Mouse (Mus musculus) midbrain, postnatal 0 days (tissue): ENCODE data around the gene Mef2a. TPM values are rescaled to one million over a fixed set of nuclear protein-coding genes. Genes with fewer than 3 reads are reported as not detected.

Experiments
- ATAC-seq: fragments of 200-750 bp; cut with Nextera tagmentation; 2 replicates; pipeline ENCODE4 v1.8.0; 2017; ENCODE audit warnings: moderate number of reproducible peaks, mild to moderate bottlenecking, moderate TSS enrichment, moderate library complexity; ENCODE audit not compliant: low FRiP score
- DNase-seq: peaks from one replicate; pipeline ENCODE4 v3.0.0-alpha.2; 2015; ENCODE audit warnings: low spot score
- H3K27ac ChIP-seq: fragments of 300-500 bp; sonication (generic); 2 replicates; pipeline ENCODE4 v1.5.1; 2014; ENCODE audit warnings: low read depth, mild to moderate bottlenecking, low read length, mixed read lengths
- H3K27me3 ChIP-seq: fragments of 300-500 bp; sonication (generic); 2 replicates; pipeline ENCODE4 v1.6.1; 2014; ENCODE audit warnings: low read length, control low read depth, mixed read lengths; ENCODE audit not compliant: insufficient read depth
- H3K36me3 ChIP-seq: fragments of 300-500 bp; sonication (generic); 2 replicates; pipeline ENCODE4 v1.6.1; 2014; ENCODE audit warnings: low read length, control low read depth, mixed read lengths; ENCODE audit not compliant: insufficient read depth
- H3K4me1 ChIP-seq: fragments of 300-500 bp; sonication (generic); 2 replicates; pipeline ENCODE4 v1.6.1; 2014; ENCODE audit warnings: mild to moderate bottlenecking, control low read depth, antibody characterized with exemption, low read length, mixed read lengths; ENCODE audit not compliant: insufficient read depth
- H3K4me2 ChIP-seq: fragments of 300-500 bp; sonication (generic); 2 replicates; pipeline ENCODE4 v1.6.1; 2014; ENCODE audit warnings: low read depth, mild to moderate bottlenecking, low read length, mixed read lengths; ENCODE audit not compliant: poor library complexity, severe bottlenecking
- H3K4me3 ChIP-seq: fragments of 300-500 bp; sonication (generic); 2 replicates; pipeline ENCODE4 v1.5.1; 2014; ENCODE audit warnings: low read depth, mild to moderate bottlenecking, low read length, moderate library complexity
- H3K9ac ChIP-seq: fragments of 300-500 bp; sonication (generic); replicated peaks from 2 replicates; pipeline ENCODE4 v1.6.1; 2014; ENCODE audit warnings: mild to moderate bottlenecking, low read length, moderate library complexity, mixed read lengths; ENCODE audit not compliant: poor library complexity, severe bottlenecking
- H3K9me3 ChIP-seq: fragments of 300-500 bp; sonication (generic); 2 replicates; pipeline ENCODE4 v1.6.1; 2016; ENCODE audit warnings: low read length, control low read depth
- CTCF ChIP-seq: IDR thresholded peaks from 2 replicates; pipeline ENCODE4 v1.5.1; 2016; ENCODE audit warnings: antibody characterized with exemption, mild to moderate bottlenecking
- WGBS: fragments of 180-500 bp; shearing (Covaris S2); extraction: QIAGEN DNeasy Blood & Tissue Kit; methylation state at CpG from one replicate; pipeline ENCODE4 v1.1.7; 2014; 5-methylcytosine and 5-hydroxymethylcytosine counted together
- polyA plus RNA-seq: library from polyadenylated mRNA; unstranded; fragments of >200 nt; fragmentation: Nextera tagmentation; extraction: Ambion mirVana; gene quantifications from 2 replicates; pipeline ENCODE4 v1.2.1, GENCODE M21; 2015
- total RNA-seq: library from RNA; depleted of rRNA; stranded (reverse); fragments of >200 nt; gene quantifications from 2 replicates; pipeline ENCODE4 v1.2.3, GENCODE M21; 2014

Mef2a gene
- total and polyA plus RNA-seq, 2 experiments from 2014 or later, result 40.4 to 62.4 TPM

GRCm38 (mm10) chr7:67414766-67415165 lies 42.1 kb upstream of the Mef2a start:
- H3K4me2 ChIP-seq, result no peak overlapping the region
- no peak; the same call in 1 of the 2 replicates for ATAC-seq
- H3K36me3 ChIP-seq, result no peaks in the 10 kb centered on the region
- H3K4me3 ChIP-seq, result no peak overlapping the region
- H3K9me3 ChIP-seq, result no peaks in the 10 kb centered on the region
- no peak for TF ChIP-seq CTCF
- H3K4me1 ChIP-seq, result no peaks in the 10 kb centered on the region
- 67% methylated on average over 8 of the region's 8 CpGs for WGBS
- no peak overlapping the region for H3K27ac ChIP-seq
- DNase-seq, result peak; percentile 14
- H3K27me3 ChIP-seq, result no peaks in the 10 kb centered on the region
- no peak overlapping the region for H3K9ac ChIP-seq

GRCm38 (mm10) chr7:67412686-67413085 lies 40.0 kb upstream of the Mef2a start:
- no peaks in the 10 kb centered on the region for H3K4me1 ChIP-seq
- H3K9me3 ChIP-seq, result no peaks in the 10 kb centered on the region
- H3K4me2 ChIP-seq, result no peak overlapping the region
- TF ChIP-seq CTCF, result no peak
- H3K36me3 ChIP-seq, result no peaks in the 10 kb centered on the region
- ATAC-seq (no peak), DNase-seq (no peak)
- H3K9ac ChIP-seq, result no peak overlapping the region
- WGBS, result 86% methylated on average over 10 of the region's 10 CpGs
- H3K4me3 ChIP-seq, result no peak overlapping the region
- H3K27ac ChIP-seq, result no peak overlapping the region
- no peaks in the 10 kb centered on the region for H3K27me3 ChIP-seq

- Histone ChIP-seq H3K4me1 (no peaks in the 10 kb centered on the region), H3K27me3 (no peaks in the 10 kb centered on the region), H3K4me2 (no peak overlapping the region), H3K36me3 (no peaks in the 10 kb centered on the region), H3K9me3 (no peaks in the 10 kb centered on the region), H3K9ac (no peak overlapping the region), H3K27ac (no peak overlapping the region), H3K4me3 (no peak overlapping the region)
- DNase-seq (no peak), ATAC-seq (no peak)
- WGBS, result 89% methylated on average over 2 of the region's 2 CpGs
- no peak for TF ChIP-seq CTCF
Observed at GRCm38 (mm10) chr7:67407019-67407418, 34.4 kb upstream of the Mef2a start.

GRCm38 (mm10) chr7:67404176-67404575 lies 31.5 kb upstream of the Mef2a start:
- no peak overlapping the region for H3K4me2 ChIP-seq
- WGBS, result 74% methylated on average over 2 of the region's 2 CpGs
- no peak overlapping the region for H3K9ac ChIP-seq
- no peak for TF ChIP-seq CTCF
- no peaks in the 10 kb centered on the region for H3K27me3 ChIP-seq
- H3K9me3 ChIP-seq, result no peaks in the 10 kb centered on the region
- ATAC-seq (no peak), DNase-seq (no peak)
- H3K4me1 ChIP-seq, result no peaks in the 10 kb centered on the region
- H3K27ac ChIP-seq, result no peak overlapping the region
- no peaks in the 10 kb centered on the region for H3K36me3 ChIP-seq
- no peak overlapping the region for H3K4me3 ChIP-seq

- no peaks in the 10 kb centered on the region for H3K4me1 ChIP-seq
Observed at GRCm38 (mm10) chr7:67402353-67402752, 29.7 kb upstream of the Mef2a start.

GRCm38 (mm10) chr7:67401379-67401778 lies 28.7 kb upstream of the Mef2a start:
- 51% methylated on average over 5 of the region's 5 CpGs for WGBS
- no peak for DNase-seq
- H3K36me3 ChIP-seq, result no peaks in the 10 kb centered on the region

More at GRCm38 (mm10) chr7:67402353-67402752, 29.7 kb upstream of the Mef2a start:
- Histone ChIP-seq H3K27ac (no peak overlapping the region), H3K36me3 (no peaks in the 10 kb centered on the region), H3K4me2 (no peak overlapping the region), H3K4me3 (no peak overlapping the region), H3K9me3 (no peaks in the 10 kb centered on the region), H3K27me3 (no peaks in the 10 kb centered on the region), H3K9ac (no peak overlapping the region)
- no peak for TF ChIP-seq CTCF
- ATAC-seq (no peak), DNase-seq (no peak)
- WGBS, result 78% methylated on average over 7 of the region's 7 CpGs

More at GRCm38 (mm10) chr7:67401379-67401778, 28.7 kb upstream of the Mef2a start:
- no peak for TF ChIP-seq CTCF
- no peak for ATAC-seq
- H3K27ac ChIP-seq, result no peak overlapping the region
- H3K4me2 ChIP-seq, result no peak overlapping the region
- no peaks in the 10 kb centered on the region for H3K9me3 ChIP-seq
- H3K4me3 ChIP-seq, result no peak overlapping the region
- H3K4me1 ChIP-seq, result no peaks in the 10 kb centered on the region
- no peaks in the 10 kb centered on the region for H3K27me3 ChIP-seq
- H3K9ac ChIP-seq, result no peak overlapping the region
